Mouse (Mus musculus): ENCODE results near the gene Syt6.
"Not testable (repeated sequence)": the region's sequence is repeated elsewhere in the genome, so short reads cannot be mapped to it uniquely, and the experiment has no call there.

The Syt6 gene

DNA sequence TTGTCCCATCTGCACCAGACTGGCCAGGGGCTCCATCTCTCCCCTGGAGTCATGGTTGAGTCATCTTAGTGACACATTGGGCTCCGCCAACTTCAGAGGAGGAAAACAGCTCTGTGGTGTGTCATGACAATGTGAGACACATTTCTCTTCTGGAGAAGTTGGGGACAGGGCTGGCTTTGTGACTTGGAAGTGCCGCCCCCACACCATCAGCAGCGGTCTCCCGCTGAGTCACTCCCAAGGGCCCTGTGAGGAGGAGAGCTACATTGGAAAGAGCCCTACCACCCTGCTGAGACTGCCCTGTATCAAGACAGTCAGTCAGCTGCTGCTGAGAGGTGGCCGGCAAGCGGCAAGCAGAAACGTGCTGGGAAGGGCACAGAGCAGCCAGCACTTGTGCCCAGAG lies 26.0 kb downstream of the Syt6 start:
- DNase-seq (ENCODE audit: low spot score) = no peak

DNA sequence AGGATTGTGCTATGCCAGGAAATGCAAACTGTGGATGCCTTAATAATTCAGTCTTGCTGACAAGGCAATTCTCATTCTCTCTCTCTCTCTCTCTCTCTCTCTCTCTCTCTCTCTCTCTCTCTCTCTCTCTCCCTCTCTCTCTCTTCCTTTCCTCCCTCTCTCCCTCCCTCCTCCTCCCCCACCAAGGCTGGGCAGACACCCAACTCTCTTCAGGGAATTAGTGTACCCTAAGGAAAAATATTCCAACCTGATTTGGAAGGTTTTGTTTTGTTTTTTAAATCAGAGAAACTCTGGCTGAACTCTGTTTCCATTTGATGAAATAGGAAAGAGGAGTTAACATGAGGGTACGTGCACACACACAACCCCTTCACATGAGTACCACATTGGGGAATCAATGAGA lies 26.5 kb downstream of the Syt6 start:
- DNase-seq (ENCODE audit: low spot score) = peak; percentile 51

DNA sequence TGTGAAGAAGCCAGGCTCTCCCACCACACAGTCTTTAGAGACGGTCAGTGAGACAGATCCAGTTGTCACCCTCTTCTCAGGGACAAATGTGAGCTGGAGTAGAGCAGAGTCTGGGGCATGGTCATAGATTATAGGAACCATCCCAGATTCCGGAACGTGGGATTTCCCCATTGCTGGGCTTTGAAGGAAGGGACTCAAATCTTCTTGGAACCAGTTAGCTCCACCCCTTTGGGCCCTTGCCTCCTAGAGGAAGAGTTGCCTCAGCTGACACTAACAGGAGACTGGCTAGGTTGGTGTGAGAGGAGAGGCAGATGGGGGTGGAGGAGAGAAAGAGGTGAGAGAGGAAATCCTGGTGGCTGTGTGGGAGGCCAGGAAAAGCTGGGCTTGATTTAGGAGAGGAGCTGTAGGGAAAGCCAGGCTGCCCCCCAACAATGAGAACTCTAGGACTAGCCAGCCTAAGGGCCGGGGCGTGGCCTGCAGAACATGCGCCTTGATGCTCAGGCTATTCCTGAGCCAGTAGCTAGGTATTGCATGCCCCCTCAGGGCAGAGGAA lies 31.1 kb downstream of the Syt6 start:
- DNase-seq (ENCODE audit: low spot score) = no peak

DNA sequence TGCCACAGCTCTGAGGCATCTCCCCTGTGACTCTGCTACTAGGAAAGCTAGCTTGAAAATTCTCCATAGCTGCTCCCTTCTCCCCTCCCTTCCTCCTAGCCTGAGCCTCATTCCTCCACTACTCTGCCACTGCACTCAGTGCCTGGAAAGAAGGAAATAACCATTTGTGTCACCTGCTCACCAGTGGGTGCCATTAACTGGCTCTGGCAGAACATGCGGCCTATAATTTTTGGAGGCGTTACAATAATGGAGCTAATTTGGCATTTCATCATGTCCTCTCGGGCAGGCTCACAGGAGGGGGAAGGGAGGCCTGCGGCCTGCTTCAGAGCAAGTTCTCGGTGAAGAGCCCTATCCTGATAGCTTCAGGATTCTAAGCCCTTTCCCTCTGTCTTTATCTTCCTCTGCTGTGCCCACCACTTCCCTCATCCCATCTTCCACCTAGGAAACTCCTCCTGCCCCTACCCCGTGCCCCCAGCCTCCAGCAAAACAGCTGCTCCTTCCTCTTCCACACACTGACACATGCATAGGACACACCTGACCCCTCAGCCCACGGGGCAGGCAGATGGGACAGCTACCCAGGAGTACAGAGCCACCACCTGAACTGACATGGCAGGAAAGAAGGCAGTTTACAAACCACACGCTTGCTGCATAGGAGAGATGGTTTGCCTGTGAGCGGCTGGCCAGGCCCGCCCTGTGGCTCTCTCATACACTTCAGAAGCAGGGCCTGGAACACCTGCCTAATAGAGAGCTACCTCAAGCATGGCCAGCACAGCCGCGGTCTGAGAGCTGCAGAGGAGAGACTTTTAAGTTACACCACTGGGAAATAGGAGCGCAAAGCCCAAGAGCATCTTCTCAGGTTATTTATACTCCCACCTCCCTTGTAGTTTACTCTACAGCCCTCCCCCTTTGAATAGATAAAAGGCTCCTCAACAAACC lies 31.9 kb downstream of the Syt6 start:
- no peak for DNase-seq (ENCODE audit: low spot score)

DNA sequence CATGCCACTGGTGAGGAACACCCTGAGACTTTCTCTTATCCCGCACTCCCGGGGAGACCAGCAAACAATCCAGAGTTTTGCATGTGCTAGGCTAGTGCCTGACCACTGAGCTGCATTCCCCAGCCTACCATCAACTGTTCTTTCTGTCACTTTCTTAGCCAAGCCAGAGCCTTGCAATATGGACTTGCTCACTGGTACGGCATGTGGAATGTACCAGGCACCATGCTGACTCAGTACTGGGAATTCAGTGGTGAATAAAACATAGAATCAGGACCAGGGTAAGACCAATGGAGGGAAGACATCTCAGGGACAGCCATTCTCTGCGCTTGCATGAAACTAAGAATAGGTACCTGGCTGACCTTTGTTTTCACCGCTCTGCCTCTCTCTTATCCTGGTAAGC lies 35.2 kb downstream of the Syt6 start:
- no peak for DNase-seq (ENCODE audit: low spot score)

DNA sequence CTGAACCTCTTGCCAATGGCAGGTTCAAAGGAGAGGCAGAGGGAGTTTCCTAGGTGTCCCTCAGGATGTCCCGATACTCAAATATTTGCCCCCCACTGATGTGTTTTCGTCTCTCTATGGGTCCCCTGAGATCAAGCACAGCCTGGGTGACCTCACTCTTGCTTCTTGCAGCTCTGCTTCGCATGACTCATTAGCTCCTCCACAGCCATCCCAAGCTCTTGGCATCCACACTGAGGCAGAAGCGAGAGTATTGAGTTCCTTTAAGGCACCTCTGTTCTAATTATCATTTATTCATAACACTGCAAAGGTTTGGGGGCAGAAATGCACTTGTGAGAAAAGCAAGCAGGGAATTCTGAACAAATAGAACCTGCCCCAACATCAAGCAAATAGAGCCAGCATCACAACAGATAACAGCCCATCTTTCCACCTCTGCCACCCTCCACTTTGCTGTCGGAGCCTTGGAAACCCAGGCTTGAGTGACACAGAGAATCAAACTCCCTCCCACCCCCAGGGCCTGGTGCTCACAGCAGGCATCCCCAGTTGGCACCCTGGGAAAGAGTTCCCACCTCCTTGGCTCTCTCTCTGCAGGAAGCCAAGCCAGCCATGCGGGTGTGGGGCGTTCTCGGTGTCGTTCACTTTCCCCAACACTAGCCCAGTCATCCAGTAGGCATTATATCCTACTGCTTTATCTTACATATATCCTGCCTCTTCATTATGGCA lies 37.8 kb downstream of the Syt6 start:
- no peak for DNase-seq (ENCODE audit: low spot score)

DNA sequence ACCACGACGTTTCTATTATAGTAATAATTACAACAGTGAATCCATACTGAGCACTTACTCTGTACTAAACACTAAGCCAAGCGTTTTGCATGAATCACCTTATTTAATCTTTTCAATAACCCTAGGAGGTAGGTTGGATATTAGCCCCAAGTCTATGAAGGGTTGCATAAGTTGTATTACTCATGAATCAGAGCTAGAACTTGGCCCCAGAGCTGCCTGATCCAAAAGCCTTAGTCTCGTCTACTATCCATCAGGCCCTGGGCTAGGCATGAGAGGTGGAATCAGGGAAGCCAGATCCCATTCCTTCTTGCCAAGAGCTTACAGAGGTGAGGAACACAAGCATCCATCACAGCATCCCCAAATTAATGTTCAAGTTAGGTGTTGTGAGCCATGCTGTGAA lies 40.6 kb downstream of the Syt6 start:
- DNase-seq (ENCODE audit: low spot score) = no peak

DNA sequence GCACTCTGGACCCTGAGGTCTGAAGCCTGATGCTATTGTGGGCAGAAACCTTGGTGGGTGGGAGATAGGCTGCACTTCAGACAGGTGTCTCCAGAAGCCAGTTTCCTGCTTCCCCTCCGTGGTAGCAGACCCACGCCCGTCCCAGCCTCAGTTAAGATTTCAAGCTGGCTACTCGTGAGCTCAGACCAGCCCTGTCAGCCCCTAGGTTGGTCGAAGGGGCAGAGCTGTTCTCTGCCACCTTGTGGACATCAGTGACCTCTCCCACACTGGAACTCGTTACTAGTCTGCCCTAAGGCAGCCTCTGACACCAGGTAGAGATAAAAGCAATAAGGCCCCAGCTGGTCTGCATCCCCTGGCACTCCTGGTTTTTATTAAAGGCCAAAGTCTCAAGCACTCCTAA lies 42.0 kb downstream of the Syt6 start:
- no peak for DNase-seq (ENCODE audit: low spot score)

DNA sequence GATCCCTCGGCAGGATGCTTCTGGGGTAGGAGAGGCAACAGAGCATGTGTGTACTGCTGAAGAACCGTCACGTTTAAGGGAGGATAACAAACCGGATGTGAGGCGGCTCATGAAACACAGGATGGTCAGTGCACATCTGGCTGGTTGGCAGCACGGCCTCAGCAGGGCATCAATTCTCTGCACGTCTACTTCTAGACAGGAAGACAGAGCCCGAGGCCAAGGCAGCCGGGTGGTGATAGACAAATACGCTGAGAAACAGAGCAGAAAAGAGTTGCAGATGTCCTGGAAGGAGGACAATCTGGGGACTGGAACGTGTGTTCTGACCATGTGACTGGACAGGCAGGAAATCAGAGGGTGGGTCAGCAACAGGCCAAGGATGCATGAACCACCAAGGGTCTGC lies 45.1 kb downstream of the Syt6 start:
- DNase-seq (ENCODE audit: low spot score) = no peak

DNA sequence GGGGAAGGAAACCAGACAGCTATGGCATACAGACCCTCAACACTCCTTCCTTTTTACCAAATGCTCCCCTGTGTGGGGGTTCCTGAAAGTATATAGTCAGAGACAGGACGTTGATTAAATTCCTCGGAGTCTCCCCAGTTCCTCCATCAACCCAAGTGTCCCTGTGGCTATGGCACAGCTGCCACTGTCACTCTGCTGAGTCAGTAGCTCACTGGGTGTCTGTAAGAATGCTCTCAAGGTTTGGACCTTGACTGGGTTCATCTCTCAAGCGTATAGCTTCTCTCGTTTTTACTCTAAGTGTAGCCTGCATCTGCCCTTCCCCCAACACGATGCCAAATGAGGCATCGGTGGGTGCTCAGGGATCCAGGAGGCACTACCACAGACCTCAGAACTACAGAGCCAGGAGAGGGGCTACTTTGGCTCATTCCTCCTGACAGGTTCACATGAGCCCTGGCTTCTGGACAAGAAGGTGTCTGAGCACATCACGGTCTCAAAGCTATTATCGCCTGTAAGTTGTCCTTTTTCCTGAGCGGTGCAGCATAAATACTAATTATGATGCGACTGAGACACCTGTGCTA lies 49.0 kb downstream of the Syt6 start:
- DNase-seq (ENCODE audit: low spot score) = no peak

DNA sequence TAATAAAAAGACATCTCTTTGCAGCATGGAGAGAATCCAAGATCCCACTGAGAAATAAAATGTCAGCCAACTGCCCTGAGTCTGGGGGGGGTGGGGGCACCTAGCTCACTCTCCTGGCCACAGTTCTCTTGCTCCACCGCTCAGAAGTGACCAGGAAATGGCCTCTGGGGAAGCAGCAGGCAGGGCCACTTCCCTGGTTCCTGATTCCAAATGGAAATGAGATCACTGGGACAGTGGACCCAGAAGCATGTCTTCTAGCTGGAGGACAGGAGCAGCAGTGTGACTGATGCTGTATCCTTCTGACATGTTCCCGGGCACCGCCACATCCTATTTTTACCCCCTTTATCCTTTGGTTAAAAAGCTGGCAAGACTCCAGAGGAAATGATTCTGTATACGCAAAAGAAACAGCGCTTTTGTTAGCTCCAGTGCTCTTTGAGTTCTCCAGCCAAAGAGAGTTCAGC lies 49.6 kb downstream of the Syt6 start:
- DNase-seq (ENCODE audit: low spot score) = no peak

DNA sequence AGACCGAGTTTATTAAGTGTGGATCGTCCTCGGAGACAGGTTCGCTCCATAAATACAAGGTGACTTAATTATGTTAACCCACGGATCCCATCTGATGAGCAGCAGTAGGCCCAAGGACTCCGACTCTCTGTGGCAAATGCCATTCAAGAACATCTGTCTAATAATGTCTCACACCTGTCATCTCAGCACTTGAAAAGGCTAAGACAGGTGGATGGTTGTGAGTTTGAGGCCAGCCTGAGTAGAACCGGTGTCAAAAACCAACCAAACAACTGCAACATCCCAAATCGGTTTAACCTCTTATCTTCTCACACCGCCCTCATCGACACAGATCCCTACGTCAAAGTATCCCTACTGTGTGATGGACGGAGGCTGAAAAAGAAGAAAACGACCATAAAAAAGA lies 50.1 kb downstream of the Syt6 start:
- no peak for DNase-seq (ENCODE audit: low spot score)

DNA sequence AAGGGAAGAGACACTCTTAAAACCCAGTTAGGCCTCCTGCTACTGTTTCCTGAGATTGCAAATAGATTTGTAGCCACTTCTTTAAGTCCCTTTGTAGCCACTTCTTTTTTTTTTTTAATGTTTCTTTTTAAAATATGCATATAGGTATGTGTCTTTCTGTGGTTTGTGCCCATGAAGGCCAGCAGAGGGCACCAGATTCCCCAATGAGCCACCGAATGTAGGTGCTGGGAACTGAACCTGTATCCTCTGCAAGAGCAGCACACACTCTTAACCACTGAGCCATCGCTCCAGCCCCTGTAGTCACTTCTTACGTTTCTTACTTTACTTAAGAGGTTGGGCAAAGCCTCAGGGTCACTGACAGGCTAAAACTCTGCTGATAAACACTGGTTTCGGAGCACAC lies 51.5 kb downstream of the Syt6 start:
- no peak for DNase-seq (ENCODE audit: low spot score)

DNA sequence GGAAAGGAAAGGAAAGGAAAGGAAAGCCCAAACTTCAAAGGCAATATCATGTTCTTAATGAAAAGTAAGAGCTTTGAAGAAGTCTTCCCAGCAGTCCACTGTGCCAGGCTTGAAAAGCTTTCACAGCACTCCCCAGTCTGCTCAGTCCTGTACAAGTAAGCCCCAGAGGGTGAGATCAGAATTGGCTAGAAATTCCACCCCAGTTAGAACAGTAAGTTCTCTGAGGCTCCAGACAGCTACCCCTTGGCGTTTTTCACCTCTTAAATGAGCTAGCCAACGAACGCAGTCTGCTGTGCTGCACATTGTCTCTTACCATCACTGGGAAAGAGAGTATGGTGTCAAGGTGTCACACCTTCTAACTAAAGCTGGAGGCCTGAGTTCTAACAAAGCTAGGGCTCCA lies 52.6 kb downstream of the Syt6 start:
- no peak for DNase-seq (ENCODE audit: low spot score)

DNA sequence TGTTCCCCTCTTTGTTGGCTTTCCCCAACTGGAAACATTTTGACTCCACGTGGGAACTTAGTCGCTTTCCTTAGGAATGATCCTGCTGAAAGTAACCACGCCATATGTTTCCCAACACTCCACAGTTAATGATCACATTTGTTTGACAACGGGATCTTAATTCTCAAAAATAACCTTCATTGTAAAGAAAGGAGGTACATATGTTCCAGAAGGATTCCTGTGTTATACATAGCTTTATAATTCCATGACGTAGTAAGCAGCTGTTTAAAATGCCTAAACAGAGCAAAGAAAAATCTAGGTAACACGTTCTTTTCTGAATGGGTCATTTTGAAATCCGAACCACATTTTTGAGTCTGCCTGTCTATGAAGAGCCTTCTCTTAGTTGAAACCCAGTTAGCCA lies 58.1 kb downstream of the Syt6 start:
- DNase-seq (ENCODE audit: low spot score) = no peak

DNA sequence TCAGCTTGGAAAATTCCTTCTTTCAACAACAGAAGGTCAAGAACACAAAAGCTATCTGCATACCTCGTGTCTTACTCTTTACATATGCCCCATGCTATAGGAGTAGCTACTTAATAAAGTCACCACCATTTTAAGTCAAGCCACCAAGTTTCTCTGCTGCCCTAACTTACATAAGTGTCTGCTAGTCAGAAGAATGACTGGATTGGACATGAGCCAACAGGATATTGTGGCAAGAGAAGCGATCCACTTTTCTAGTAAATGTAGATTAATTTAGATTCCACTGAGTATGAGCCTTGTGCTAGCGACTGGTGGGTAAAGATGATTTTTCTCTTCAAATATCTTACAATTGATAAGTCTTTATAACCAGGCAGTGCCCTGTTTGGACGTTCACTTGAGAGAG lies 58.8 kb downstream of the Syt6 start:
- DNase-seq (ENCODE audit: low spot score) = no peak

DNA sequence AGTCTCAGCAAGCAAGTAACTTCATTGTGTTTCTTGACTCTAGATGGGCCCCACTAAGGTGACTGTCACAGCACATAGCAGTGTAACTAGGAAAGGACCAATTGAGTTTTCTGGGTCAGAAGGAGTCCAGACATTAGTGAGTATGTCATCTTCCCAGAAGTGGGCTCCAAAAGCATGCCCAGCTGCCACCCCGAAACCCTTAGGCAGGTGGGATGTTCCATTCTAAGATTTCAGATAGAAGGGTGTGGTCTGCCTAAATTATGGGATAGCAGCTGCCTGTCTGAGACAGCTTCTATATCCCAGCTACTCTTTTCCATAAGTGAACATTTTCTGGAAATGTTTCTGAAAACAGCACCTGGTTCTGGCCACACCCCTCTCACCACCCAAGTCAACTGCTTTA lies 59.2 kb downstream of the Syt6 start:
- no peak for DNase-seq (ENCODE audit: low spot score)

DNA sequence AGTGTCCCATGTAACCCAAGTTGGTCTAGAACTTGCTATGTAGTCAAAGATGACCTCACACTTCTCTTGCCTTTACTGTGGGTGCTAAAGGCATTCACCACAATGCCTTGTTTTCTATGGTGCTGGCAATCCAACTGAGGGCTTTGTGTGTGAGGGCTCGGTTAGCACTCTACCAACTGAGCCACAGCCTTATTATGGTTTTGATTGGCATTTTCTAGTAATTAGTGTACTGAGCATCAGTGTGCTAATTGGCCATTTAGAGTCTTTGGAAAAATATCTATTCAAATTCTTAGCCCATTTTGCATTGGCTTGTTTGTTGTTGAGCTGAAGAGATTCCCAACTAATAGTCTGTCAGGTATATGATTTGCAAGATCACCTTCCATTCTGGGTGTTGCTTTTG lies 62.6 kb downstream of the Syt6 start:
- DNase-seq (ENCODE audit: low spot score) = no peak

DNA sequence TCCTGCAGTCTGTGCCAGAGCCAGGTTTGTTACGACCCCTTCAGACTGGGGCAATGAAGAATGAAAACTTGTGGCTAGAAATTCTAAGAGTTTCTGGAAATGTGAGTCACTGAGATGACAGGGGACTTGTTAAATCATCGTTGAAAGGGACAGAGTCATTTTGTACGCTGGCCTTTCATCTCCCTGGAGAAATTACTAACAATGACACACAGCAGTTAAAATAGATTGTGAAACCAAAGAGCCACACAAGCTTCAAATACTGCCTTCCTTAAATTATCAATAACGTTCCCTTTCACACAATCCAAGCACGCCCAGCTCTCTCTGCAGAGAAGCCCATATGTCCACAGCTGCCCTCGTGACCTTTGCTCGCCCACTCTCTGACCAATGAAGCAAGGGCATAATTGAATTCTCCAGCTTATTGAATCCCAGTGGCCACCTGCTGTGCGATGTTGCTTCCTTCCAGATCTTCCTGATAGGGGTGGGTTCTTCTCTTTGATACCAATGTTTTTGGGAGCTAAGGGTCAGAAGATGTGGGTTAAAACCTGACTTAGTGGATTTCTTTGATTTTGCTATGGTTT lies 65.3 kb downstream of the Syt6 start:
- DNase-seq (ENCODE audit: low spot score) = no peak

DNA sequence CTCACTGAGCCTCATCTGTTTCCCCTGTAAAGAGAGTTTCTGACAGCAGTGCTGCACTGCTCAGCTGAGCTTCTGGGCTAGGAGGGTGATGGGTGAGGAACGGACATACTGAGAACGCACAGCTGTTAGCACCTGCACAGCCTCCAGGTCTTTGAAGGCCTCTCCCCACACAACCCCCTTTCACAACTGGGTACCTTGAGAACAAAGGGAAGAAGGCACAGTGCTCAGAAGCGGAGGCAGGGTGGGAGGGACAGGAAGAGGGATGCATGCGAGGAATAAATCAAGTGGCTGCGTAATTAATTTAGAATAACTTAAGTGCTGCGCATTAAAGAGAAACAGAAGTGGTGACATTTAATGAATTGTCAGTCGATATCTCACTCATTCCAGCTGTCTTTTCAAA lies 66.3 kb downstream of the Syt6 start:
- DNase-seq (ENCODE audit: low spot score) = no peak

DNA sequence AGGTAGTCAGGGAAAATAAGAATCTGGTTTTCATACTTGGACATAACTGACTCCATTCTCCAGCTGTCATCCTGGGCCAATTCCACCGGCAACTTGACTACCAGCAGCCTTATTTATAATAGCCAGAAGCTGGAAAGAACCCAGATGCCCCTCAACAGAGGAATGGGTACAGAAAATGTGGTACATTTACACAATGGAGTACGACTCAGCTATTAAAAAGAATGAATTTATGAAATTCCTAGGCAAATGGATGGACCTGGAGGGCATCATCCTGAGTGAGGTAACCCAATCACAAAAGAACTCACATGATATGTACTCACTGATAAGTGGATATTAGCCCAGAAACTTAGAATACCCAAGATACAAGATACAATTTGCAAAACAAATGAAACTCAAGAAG lies 70.9 kb downstream of the Syt6 start, which contains the start of gene Atg4a-ps:
TSS of gene Atg4a-ps (minus strand) at position 101 of the 400 bp plus-strand sequence.
- not testable (repeated sequence) for DNase-seq (ENCODE audit: low spot score)

DNA sequence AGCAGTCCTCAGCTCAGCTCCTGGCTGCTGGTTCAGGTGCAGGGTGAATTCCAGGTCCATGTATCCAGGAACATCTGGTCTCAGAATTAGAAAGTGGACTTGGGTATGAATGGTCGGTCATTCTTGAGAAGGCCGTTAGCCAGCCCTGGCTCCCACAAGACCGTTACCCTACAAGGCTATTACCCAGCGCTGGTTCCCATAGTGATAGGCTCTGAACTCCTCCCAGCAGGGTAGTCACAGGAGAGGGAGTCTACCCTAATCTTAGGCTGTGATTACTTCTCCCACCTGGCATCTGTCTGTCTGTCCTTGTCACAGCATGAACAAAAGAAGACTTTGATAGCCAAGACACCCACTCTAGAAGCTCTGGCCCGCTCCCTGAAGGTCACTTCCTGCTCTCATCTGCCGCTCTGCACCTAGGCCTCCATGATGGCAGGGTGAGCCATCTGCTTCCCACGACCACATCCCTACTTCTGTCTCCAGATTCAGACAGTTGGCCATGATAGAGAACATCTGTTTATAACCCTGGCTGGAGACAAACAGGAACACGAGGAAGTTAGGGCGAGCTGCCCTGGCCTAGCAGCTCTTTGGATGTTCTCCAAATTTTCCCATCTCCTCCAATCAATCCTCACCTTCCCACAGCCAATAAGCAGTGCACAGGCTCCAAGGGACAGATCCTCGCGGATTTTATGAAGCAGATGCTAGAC lies 72.3 kb downstream of the Syt6 start:
- DNase-seq (ENCODE audit: low spot score) = no peak

Measured in testis, postnatal 10 days (tissue).